Mouse (Mus musculus) forebrain, embryonic 15.5 days (tissue): ENCODE measurements at regions not wholly inside any gene's neighbourhood (a gene's known extent, or its start where the extent isn't known, plus 50 kb on each side); places are given as distances from the start of the nearest gene placed in this dataset.

Source experiments
- ATAC-seq: fragments of 200-750 bp; cut with Nextera tagmentation; replicated peaks from 2 replicates; pipeline ENCODE4 v1.8.0; 2017; ENCODE audit warnings: mild to moderate bottlenecking, moderate TSS enrichment, moderate library complexity
- H3K27ac ChIP-seq: fragments of 300-500 bp; sonication (generic); replicated peaks from 2 replicates; pipeline ENCODE4 v1.5.1; 2015; ENCODE audit warnings: mild to moderate bottlenecking, inconsistent platforms
- H3K27me3 ChIP-seq: fragments of 300-500 bp; sonication (generic); 2 replicates; pipeline ENCODE4 v1.6.1; 2015; ENCODE audit warnings: inconsistent platforms
- H3K36me3 ChIP-seq: fragments of 300-500 bp; sonication (generic); 2 replicates; pipeline ENCODE4 v1.6.1; 2015; ENCODE audit warnings: mild to moderate bottlenecking, inconsistent platforms
- H3K4me1 ChIP-seq: fragments of 300-500 bp; sonication (generic); 2 replicates; pipeline ENCODE4 v1.6.1; 2015; ENCODE audit warnings: inconsistent platforms
- H3K4me2 ChIP-seq: fragments of 300-500 bp; sonication (generic); replicated peaks from 2 replicates; pipeline ENCODE4 v1.6.1; 2015; ENCODE audit warnings: mild to moderate bottlenecking, inconsistent platforms
- H3K4me3 ChIP-seq: fragments of 300-500 bp; sonication (generic); 2 replicates; pipeline ENCODE4 v1.5.1; 2015; ENCODE audit warnings: mild to moderate bottlenecking, inconsistent platforms
- H3K9ac ChIP-seq: fragments of 300-500 bp; sonication (generic); replicated peaks from 2 replicates; pipeline ENCODE4 v1.6.1; 2015; ENCODE audit warnings: mild to moderate bottlenecking, inconsistent platforms
- H3K9me3 ChIP-seq: fragments of 300-500 bp; sonication (generic); 2 replicates; pipeline ENCODE4 v1.6.1; 2016; ENCODE audit warnings: inconsistent platforms
- WGBS: fragments of 180-500 bp; shearing (Covaris S2); methylation state at CpG from one replicate; pipeline ENCODE4 v1.1.7; 2015; ENCODE audit warnings: mixed read lengths; 5-methylcytosine and 5-hydroxymethylcytosine counted together

- Histone ChIP-seq H3K4me2 (no peak overlapping the region), H3K27me3 (no peaks in the 10 kb centered on the region), H3K9me3 (no peaks in the 10 kb centered on the region), H3K9ac (no peak overlapping the region), H3K27ac (no peak overlapping the region), H3K4me1 (peaks cover 11% of the 10 kb centered on the region), H3K4me3 (no peak overlapping the region), H3K36me3 (no peaks in the 10 kb centered on the region)
- 94% methylated on average over 3 of the region's 3 CpGs for WGBS
- no peak for ATAC-seq
These were observed 209.4 kb upstream of the Btbd3 start for GRCm38 (mm10) chr2:138046918-138047317.

GRCm38 (mm10) chr2:138045933-138046642 is 210.3 kb upstream of the Btbd3 start:
- H3K9me3 ChIP-seq: no peaks in the 10 kb centered on the region
- H3K4me2 ChIP-seq: no peak overlapping the region
- H3K27ac ChIP-seq: no peak overlapping the region
- ATAC-seq: no peak
- no peak overlapping the region for H3K9ac ChIP-seq
- peaks cover 11% of the 10 kb centered on the region for H3K4me1 ChIP-seq
- no peaks in the 10 kb centered on the region for H3K36me3 ChIP-seq
- WGBS: 43% methylated on average over 5 of the region's 5 CpGs
- H3K27me3 ChIP-seq: no peaks in the 10 kb centered on the region
- H3K4me3 ChIP-seq: no peak overlapping the region

- WGBS: 89% methylated on average over 6 of the region's 6 CpGs
These were observed 215.7 kb upstream of the Btbd3 start for GRCm38 (mm10) chr2:138040706-138041105.

GRCm38 (mm10) chr2:138040302-138040701 is 216.1 kb upstream of the Btbd3 start:
- 88% methylated on average over 5 of the region's 5 CpGs for WGBS
- no peak for ATAC-seq

More at GRCm38 (mm10) chr2:138040706-138041105, 215.7 kb upstream of the Btbd3 start:
- Histone ChIP-seq H3K27me3 (no peaks in the 10 kb centered on the region), H3K4me1 (no peaks in the 10 kb centered on the region), H3K36me3 (no peaks in the 10 kb centered on the region), H3K4me2 (no peak overlapping the region), H3K9me3 (no peaks in the 10 kb centered on the region), H3K4me3 (no peak overlapping the region), H3K27ac (no peak overlapping the region), H3K9ac (no peak overlapping the region)
- no peak for ATAC-seq

GRCm38 (mm10) chr2:138034123-138034736 is 222.1 kb upstream of the Btbd3 start:
- H3K4me1 ChIP-seq: 0 out of 2 replicates have a peak, but pooled peaks cover 4% of the 10 kb centered on the region
- no peak overlapping the region for H3K4me3 ChIP-seq
- 80% methylated on average over 8 of the region's 8 CpGs for WGBS
- no peaks in the 10 kb centered on the region for H3K36me3 ChIP-seq
- peak; percentile 64 for ATAC-seq
- no peaks in the 10 kb centered on the region for H3K9me3 ChIP-seq
- peak overlapping the region; percentile 69 for H3K27ac ChIP-seq
- H3K27me3 ChIP-seq: no peaks in the 10 kb centered on the region
- H3K9ac ChIP-seq: no peak overlapping the region
- H3K4me2 ChIP-seq: no peak overlapping the region

More at GRCm38 (mm10) chr2:138040302-138040701, 216.1 kb upstream of the Btbd3 start:
- Histone ChIP-seq H3K36me3 (no peaks in the 10 kb centered on the region), H3K4me2 (no peak overlapping the region), H3K4me1 (no peaks in the 10 kb centered on the region), H3K27ac (no peak overlapping the region), H3K9ac (no peak overlapping the region), H3K9me3 (no peaks in the 10 kb centered on the region), H3K27me3 (no peaks in the 10 kb centered on the region), H3K4me3 (no peak overlapping the region)

- no peak overlapping the region for H3K4me2 ChIP-seq
- H3K9ac ChIP-seq: no peak overlapping the region
- 0 out of 2 replicates have a peak, but pooled peaks cover 4% of the 10 kb centered on the region for H3K4me1 ChIP-seq
- H3K27ac ChIP-seq: peak overlapping the region; percentile 69
- no peak overlapping the region for H3K4me3 ChIP-seq
- ATAC-seq: peak; percentile 93
- no peaks in the 10 kb centered on the region for H3K27me3 ChIP-seq
- H3K9me3 ChIP-seq: no peaks in the 10 kb centered on the region
- WGBS: 36% methylated on average over 11 of the region's 11 CpGs
- no peaks in the 10 kb centered on the region for H3K36me3 ChIP-seq
These were observed 222.8 kb upstream of the Btbd3 start for GRCm38 (mm10) chr2:138033379-138034122.

GRCm38 (mm10) chr2:138027411-138027810 is 229.0 kb upstream of the Btbd3 start:
- H3K27ac ChIP-seq: no peak overlapping the region
- H3K4me3 ChIP-seq: no peak overlapping the region
- 91% methylated on average over 1 of the region's 1 CpGs for WGBS
- H3K36me3 ChIP-seq: no peaks in the 10 kb centered on the region
- no peak overlapping the region for H3K9ac ChIP-seq
- H3K4me2 ChIP-seq: no peak overlapping the region
- no peak for ATAC-seq
- H3K4me1 ChIP-seq: no peaks in the 10 kb centered on the region
- H3K9me3 ChIP-seq: no peaks in the 10 kb centered on the region
- no peaks in the 10 kb centered on the region for H3K27me3 ChIP-seq

- Histone ChIP-seq H3K9me3 (no peaks in the 10 kb centered on the region), H3K9ac (no peak overlapping the region), H3K4me3 (no peak overlapping the region), H3K4me1 (no peaks in the 10 kb centered on the region), H3K27me3 (no peaks in the 10 kb centered on the region), H3K36me3 (no peaks in the 10 kb centered on the region), H3K4me2 (no peak overlapping the region), H3K27ac (no peak overlapping the region)
- ATAC-seq: no peak
- 85% methylated on average over 2 of the region's 2 CpGs for WGBS
These were observed 232.8 kb upstream of the Btbd3 start for GRCm38 (mm10) chr2:138023558-138023957.

GRCm38 (mm10) chr2:137981766-137982165 is 274.6 kb upstream of the Btbd3 start:
- 41% methylated on average over 3 of the region's 3 CpGs for WGBS
- Histone ChIP-seq H3K4me1 (no peaks in the 10 kb centered on the region), H3K4me3 (no peak overlapping the region), H3K4me2 (no peak overlapping the region), H3K27ac (no peak overlapping the region), H3K9me3 (no peaks in the 10 kb centered on the region), H3K36me3 (no peaks in the 10 kb centered on the region), H3K27me3 (no peaks in the 10 kb centered on the region), H3K9ac (no peak overlapping the region)
- 0 out of 2 replicates have a peak, but pooled peaks have one; percentile 63 for ATAC-seq

GRCm38 (mm10) chr2:137977767-137978166 is 278.6 kb upstream of the Btbd3 start:
- Histone ChIP-seq H3K4me1 (no peaks in the 10 kb centered on the region), H3K9me3 (no peaks in the 10 kb centered on the region), H3K4me3 (no peak overlapping the region), H3K4me2 (no peak overlapping the region), H3K9ac (no peak overlapping the region), H3K27me3 (no peaks in the 10 kb centered on the region), H3K36me3 (no peaks in the 10 kb centered on the region), H3K27ac (no peak overlapping the region)
- 42% methylated on average over 4 of the region's 4 CpGs for WGBS
- ATAC-seq: peak; percentile 83

- no peaks in the 10 kb centered on the region for H3K27me3 ChIP-seq
- no peak overlapping the region for H3K27ac ChIP-seq
- no peaks in the 10 kb centered on the region for H3K36me3 ChIP-seq
- WGBS: 73% methylated on average over 3 of the region's 3 CpGs
- H3K9me3 ChIP-seq: no peaks in the 10 kb centered on the region
- H3K9ac ChIP-seq: no peak overlapping the region
- no peak overlapping the region for H3K4me3 ChIP-seq
- no peak overlapping the region for H3K4me2 ChIP-seq
- ATAC-seq: no peak
- H3K4me1 ChIP-seq: no peaks in the 10 kb centered on the region
These were observed 281.7 kb upstream of the Btbd3 start for GRCm38 (mm10) chr2:137974651-137975050.

- Histone ChIP-seq H3K27ac (no peak overlapping the region), H3K36me3 (no peaks in the 10 kb centered on the region), H3K27me3 (no peaks in the 10 kb centered on the region), H3K4me2 (no peak overlapping the region), H3K9me3 (no peaks in the 10 kb centered on the region), H3K9ac (no peak overlapping the region), H3K4me1 (no peaks in the 10 kb centered on the region), H3K4me3 (no peak overlapping the region)
- no peak for ATAC-seq
- 80% methylated on average over 4 of the region's 4 CpGs for WGBS
These were observed 287.2 kb upstream of the Btbd3 start for GRCm38 (mm10) chr2:137969156-137969555.
